ENCODE assay signal across 21 mouse cellular contexts in the genomic region with DNA sequence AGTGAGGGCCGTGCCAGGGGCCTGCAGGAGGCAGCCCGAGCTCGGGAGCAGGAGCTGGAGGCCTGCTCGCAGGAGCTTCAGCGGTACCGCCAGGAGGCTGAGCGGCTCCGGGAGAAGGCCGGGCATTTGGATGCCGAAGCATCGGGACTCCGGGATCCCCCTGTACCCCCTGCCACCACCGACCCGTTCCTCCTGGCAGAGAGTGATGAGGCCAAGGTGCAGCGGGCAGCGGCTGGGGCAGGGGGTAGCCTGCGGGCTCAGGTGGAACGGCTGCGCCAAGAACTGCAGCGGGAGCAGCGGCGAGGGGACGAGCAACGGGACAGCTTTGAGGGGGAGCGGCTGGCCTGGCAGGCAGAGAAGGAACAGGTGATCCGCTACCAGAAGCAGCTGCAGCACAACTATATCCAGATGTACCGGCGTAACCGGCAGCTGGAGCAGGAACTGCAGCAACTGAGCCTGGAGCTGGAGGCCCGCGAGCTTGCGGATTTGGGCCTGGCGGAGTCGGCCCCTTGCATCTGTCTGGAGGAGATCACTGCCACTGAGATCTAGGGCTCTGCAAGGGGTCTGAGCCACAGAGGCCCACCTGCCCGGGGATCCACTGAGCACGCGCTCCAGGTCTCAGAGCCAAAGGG. TPM values are rescaled to one million over a fixed set of nuclear protein-coding genes. Genes with fewer than 3 reads are reported as not detected.
A peak's percentile ranks its signal among the peaks of the same experiment; 100 is the strongest.
DNase-seq lines count a peak whose midpoint lies in the region; ATAC-seq and TF ChIP-seq lines count a peak whose summit lies in the region.
"Had no signal": no experiment of that assay in that cellular context is flagged by ENCODE, and none has a peak within 500 bp of the region (broad histone marks: within the 10 kb centered on the region; RNA-seq: fewer than 3 reads in every experiment).

No protein-coding gene starts in this region.

- H3K9me3 ChIP-seq in hindbrain, embryonic 10.5 days: no peaks in the 10 kb centered on the region
- H3K9me3 ChIP-seq in hindbrain, embryonic 12.5 days (replicated peaks): no peaks in the 10 kb centered on the region
- H3K9me3 ChIP-seq in ES-Bruce4 (replicated peaks; ENCODE audit: control insufficient read depth, insufficient read depth, low read length, poor library complexity, severe bottlenecking): no peaks in the 10 kb centered on the region
- H3K9me3 ChIP-seq in limb, embryonic 11.5 days (ENCODE audit: control insufficient read depth, low read length): no peaks in the 10 kb centered on the region
- H3K9me3 ChIP-seq: forebrain, embryonic 13.5 days; G1E; heart, embryonic 12.5 days; hindbrain, embryonic 15.5 days; liver, embryonic 13.5 days had no signal

- ATAC-seq in hindbrain, embryonic 12.5 days (ENCODE audit: low FRiP score): no peak
- ATAC-seq in limb, embryonic 11.5 days (ENCODE audit: insufficient number of reproducible peaks, low FRiP score, low TSS enrichment, low read depth): no peak
- ATAC-seq: forebrain, embryonic 13.5 days had no signal

- H3K36me3 ChIP-seq in hindbrain, embryonic 10.5 days: peaks cover 79% of the 10 kb centered on the region
- peaks cover 56% of the 10 kb centered on the region for H3K36me3 ChIP-seq in hindbrain, embryonic 12.5 days
- H3K36me3 ChIP-seq in ES-Bruce4 (ENCODE audit: control insufficient read depth, insufficient read depth, low read length, poor library complexity, severe bottlenecking): 0 out of 2 replicates have a peak, but pooled peaks cover 2% of the 10 kb centered on the region
- peaks cover 31% of the 10 kb centered on the region for H3K36me3 ChIP-seq in limb, embryonic 11.5 days (ENCODE audit: control insufficient read depth, insufficient read depth, low read length)

- no peak for TF ChIP-seq CTCF in ES-Bruce4 (IDR thresholded peaks at IDR 0.05; ENCODE audit: low read depth, low read length)

- no peak overlapping the region for H3K4me3 ChIP-seq in hindbrain, embryonic 10.5 days
- H3K4me3 ChIP-seq in hindbrain, embryonic 12.5 days: no peak overlapping the region
- H3K4me3 ChIP-seq in ES-Bruce4 (ENCODE audit: low read depth, low read length): peak overlapping the region; percentile 28
- no peak overlapping the region for H3K4me3 ChIP-seq in limb, embryonic 11.5 days (ENCODE audit: low read depth, low read length)
- H3K4me3 ChIP-seq: forebrain, embryonic 13.5 days; heart, embryonic 12.5 days; hindbrain, embryonic 15.5 days; liver, embryonic 13.5 days had no signal

- no peak overlapping the region for H3K4me2 ChIP-seq in hindbrain, embryonic 12.5 days (replicated peaks)
- no peak overlapping the region for H3K4me2 ChIP-seq in limb, embryonic 11.5 days (ENCODE audit: low read depth, severe bottlenecking)
- H3K4me2 ChIP-seq: forebrain, embryonic 13.5 days; heart, embryonic 12.5 days; hindbrain, embryonic 15.5 days; liver, embryonic 13.5 days; lung, embryonic 14.5 days had no signal

- 0 out of 2 replicates have a peak overlapping the region, but pooled peaks have one; percentile 16 for H3K27ac ChIP-seq in hindbrain, embryonic 10.5 days
- H3K27ac ChIP-seq in hindbrain, embryonic 12.5 days: no peak overlapping the region
- no peak overlapping the region for H3K27ac ChIP-seq in ES-Bruce4 (ENCODE audit: insufficient read depth, low read length)
- no peak overlapping the region for H3K27ac ChIP-seq in limb, embryonic 11.5 days (replicated peaks; ENCODE audit: low read depth, low read length)
- H3K27ac ChIP-seq: forebrain, embryonic 13.5 days; hindbrain, embryonic 15.5 days; kidney, postnatal 0 days; liver, embryonic 13.5 days had no signal

- no peak overlapping the region for H3K9ac ChIP-seq in hindbrain, embryonic 12.5 days
- peak overlapping the region; percentile 38 for H3K9ac ChIP-seq in ES-Bruce4 (ENCODE audit: low read depth, poor library complexity, severe bottlenecking)
- no peak overlapping the region; the same call in 1 of the 2 replicates for H3K9ac ChIP-seq in limb, embryonic 11.5 days (ENCODE audit: low read length)
- H3K9ac ChIP-seq: forebrain, embryonic 13.5 days; heart, embryonic 12.5 days; hindbrain, embryonic 15.5 days; liver, embryonic 13.5 days; lung, embryonic 14.5 days had no signal

- DNase-seq in hindbrain, embryonic 10.5 days (ENCODE audit: low spot score): no peak
- DNase-seq in ZHBTc4 (ENCODE audit: low read depth, low spot score): peak; percentile 39
- peak; percentile 55 for DNase-seq in limb, embryonic 11.5 days (ENCODE audit: low spot score)
- no peak for DNase-seq in frontal cortex, postnatal 10 days (ENCODE audit: low spot score in 2 of 2)
- no peak for DNase-seq in frontal cortex, postnatal 25 days (ENCODE audit: low spot score in 2 of 2)
- DNase-seq: cerebellum, postnatal 14 days; heart, postnatal 14 days; kidney, adult 11 months; left cerebral cortex, postnatal 4 days; liver, embryonic 13.5 days; lung, embryonic 14.5 days; lung, postnatal 36 days; retina, postnatal 1 day; thymus, postnatal 14 days had no signal

- WGBS in hindbrain, embryonic 10.5 days: 92% methylated on average over 37 of the region's 37 CpGs
- 92% methylated on average over 37 of the region's 37 CpGs for WGBS in hindbrain, embryonic 12.5 days
- WGBS in limb, embryonic 11.5 days: 82% methylated on average over 37 of the region's 37 CpGs

- no peaks in the 10 kb centered on the region for H3K27me3 ChIP-seq in hindbrain, embryonic 10.5 days (ENCODE audit: insufficient read depth, poor library complexity, severe bottlenecking)
- no peaks in the 10 kb centered on the region for H3K27me3 ChIP-seq in hindbrain, embryonic 12.5 days
- no peaks in the 10 kb centered on the region for H3K27me3 ChIP-seq in ES-Bruce4 (ENCODE audit: control insufficient read depth, insufficient read depth, low read length, poor library complexity, severe bottlenecking)
- no peaks in the 10 kb centered on the region for H3K27me3 ChIP-seq in limb, embryonic 11.5 days (ENCODE audit: control insufficient read depth, insufficient read depth, low read length)
- H3K27me3 ChIP-seq: forebrain, embryonic 13.5 days; heart, embryonic 12.5 days; hindbrain, embryonic 15.5 days; liver, embryonic 13.5 days had no signal

- peaks cover 67% of the 10 kb centered on the region for H3K4me1 ChIP-seq in hindbrain, embryonic 10.5 days (replicated peaks)
- H3K4me1 ChIP-seq in hindbrain, embryonic 12.5 days: peaks cover 23% of the 10 kb centered on the region
- peaks cover 15% of the 10 kb centered on the region for H3K4me1 ChIP-seq in ES-Bruce4 (ENCODE audit: control insufficient read depth, insufficient read depth, low read length)
- 0 out of 2 replicates have a peak, but pooled peaks cover 3% of the 10 kb centered on the region for H3K4me1 ChIP-seq in limb, embryonic 11.5 days (ENCODE audit: control insufficient read depth, insufficient read depth, low read length)

- no peak for TF ChIP-seq EP300 in ES-Bruce4 (IDR thresholded peaks at IDR 0.05; ENCODE audit: insufficient read depth, low read depth, low read length)

- TF ChIP-seq POLR2A in ES-Bruce4 (IDR thresholded peaks at IDR 0.05; ENCODE audit: insufficient read depth, low read length): no peak

RNA-seq across cellular contexts. Expression of a gene that starts 11.8 kb away (rescaled TPM):
- polyA plus RNA-seq in hindbrain, embryonic 10.5 days (2016; fragmentation: Nextera tagmentation; extraction: Ambion mirVana): 67.5 and 69.1 TPM in 2 replicates
- 71.0 and 72.1 TPM in 2 replicates for polyA plus RNA-seq in hindbrain, embryonic 12.5 days (2016; fragmentation: Nextera tagmentation; extraction: Ambion mirVana)
- 39.9 and 48.2 TPM in 2 replicates for polyA plus RNA-seq in ES-Bruce4 (2011; ENCODE audit: insufficient read depth, insufficient read length, low read depth, missing spikeins)
- 64.4 and 71.7 TPM in 2 replicates for polyA plus RNA-seq in limb, embryonic 11.5 days (2014; fragmentation: Nextera tagmentation; extraction: Ambion mirVana)

RNA-seq across cellular contexts. Expression of a gene that starts 19.5 kb away (rescaled TPM):
- 0.26 and 0.40 TPM in 2 replicates for polyA plus RNA-seq in hindbrain, embryonic 10.5 days (2016; fragmentation: Nextera tagmentation; extraction: Ambion mirVana)
- 0.72 and 0.81 TPM in 2 replicates for polyA plus RNA-seq in hindbrain, embryonic 12.5 days (2016; fragmentation: Nextera tagmentation; extraction: Ambion mirVana)
- 0.97 and 1.3 TPM in 2 replicates for polyA plus RNA-seq in ES-Bruce4 (2011; ENCODE audit: insufficient read depth, insufficient read length, low read depth, missing spikeins)
- polyA plus RNA-seq in limb, embryonic 11.5 days (2014; fragmentation: Nextera tagmentation; extraction: Ambion mirVana): 0.14 and 0.21 TPM in 2 replicates
- polyA plus RNA-seq: liver, embryonic 13.5 days had no signal

RNA-seq across cellular contexts. Expression of a gene that starts 19.8 kb away (rescaled TPM):
- 75.6 and 83.0 TPM in 2 replicates for polyA plus RNA-seq in hindbrain, embryonic 10.5 days (2016; fragmentation: Nextera tagmentation; extraction: Ambion mirVana)
- polyA plus RNA-seq in hindbrain, embryonic 12.5 days (2016; fragmentation: Nextera tagmentation; extraction: Ambion mirVana): 79.4 and 81.6 TPM in 2 replicates
- 32.5 and 34.0 TPM in 2 replicates for polyA plus RNA-seq in ES-Bruce4 (2011; ENCODE audit: insufficient read depth, insufficient read length, low read depth, missing spikeins)
- 69.3 and 73.6 TPM in 2 replicates for polyA plus RNA-seq in limb, embryonic 11.5 days (2014; fragmentation: Nextera tagmentation; extraction: Ambion mirVana)

RNA-seq across cellular contexts. Expression of a gene that starts 20.6 kb away (rescaled TPM):
- 23.6 and 32.6 TPM in 2 replicates for polyA plus RNA-seq in hindbrain, embryonic 10.5 days (2016; fragmentation: Nextera tagmentation; extraction: Ambion mirVana)
- polyA plus RNA-seq in hindbrain, embryonic 12.5 days (2016; fragmentation: Nextera tagmentation; extraction: Ambion mirVana): 19.7 and 21.7 TPM in 2 replicates
- polyA plus RNA-seq in ES-Bruce4 (2011; ENCODE audit: insufficient read depth, insufficient read length, low read depth, missing spikeins): 23.2 and 24.5 TPM in 2 replicates
- 19.0 and 25.4 TPM in 2 replicates for polyA plus RNA-seq in limb, embryonic 11.5 days (2014; fragmentation: Nextera tagmentation; extraction: Ambion mirVana)

RNA-seq across cellular contexts. Expression of a gene that starts 21.2 kb away (rescaled TPM):
- 9.8 and 17.8 TPM in 2 replicates for polyA plus RNA-seq in hindbrain, embryonic 10.5 days (2016; fragmentation: Nextera tagmentation; extraction: Ambion mirVana)
- polyA plus RNA-seq in hindbrain, embryonic 12.5 days (2016; fragmentation: Nextera tagmentation; extraction: Ambion mirVana): 38.2 and 41.6 TPM in 2 replicates
- 13.4 and 15.6 TPM in 2 replicates for polyA plus RNA-seq in ES-Bruce4 (2011; ENCODE audit: insufficient read depth, insufficient read length, low read depth, missing spikeins)
- polyA plus RNA-seq in limb, embryonic 11.5 days (2014; fragmentation: Nextera tagmentation; extraction: Ambion mirVana): 11.9 and 12.4 TPM in 2 replicates

Comparison
In these comparisons a context has a peak if more than half of its experiments do, and no peak if none do; other contexts are left out.
1. DNase-seq: peak in ZHBTc4 (single experiment) and limb, embryonic 11.5 days (single experiment); none in hindbrain, embryonic 10.5 days (single experiment), frontal cortex, postnatal 10 days (0 of 2) and frontal cortex, postnatal 25 days (0 of 2).